Mouse (Mus musculus) heart, postnatal 0 days (tissue): ENCODE measurements around the gene Zfp664. TPM values are rescaled to one million over a fixed set of nuclear protein-coding genes. Genes with fewer than 3 reads are reported as not detected.

Experiments
- ATAC-seq: fragments of 200-750 bp; cut with Nextera tagmentation; 2 replicates; pipeline ENCODE4 v1.8.0; 2017; ENCODE audit warnings: low read depth, moderate number of reproducible peaks, moderate library complexity; ENCODE audit not compliant: insufficient read depth
- DNase-seq: peaks from one replicate; pipeline ENCODE4 v3.0.0-alpha.2; 2016; ENCODE audit warnings: low spot score
- H3K27ac ChIP-seq: fragments of 300-500 bp; sonication (generic); 2 replicates; pipeline ENCODE4 v1.5.1; 2014; ENCODE audit warnings: low read depth, mild to moderate bottlenecking
- H3K27me3 ChIP-seq: fragments of 300-500 bp; sonication (generic); 2 replicates; pipeline ENCODE4 v1.6.1; 2014; ENCODE audit warnings: low read length, mixed read lengths; ENCODE audit not compliant: control insufficient read depth, insufficient read depth
- H3K36me3 ChIP-seq: fragments of 300-500 bp; sonication (generic); replicated peaks from 2 replicates; pipeline ENCODE4 v1.6.1; 2014; ENCODE audit warnings: low read length, mixed read lengths; ENCODE audit not compliant: control insufficient read depth, insufficient read depth
- H3K4me1 ChIP-seq: fragments of 300-500 bp; sonication (generic); 2 replicates; pipeline ENCODE4 v1.6.1; 2014; ENCODE audit warnings: antibody characterized with exemption; ENCODE audit not compliant: control insufficient read depth, insufficient read depth
- H3K4me2 ChIP-seq: fragments of 300-500 bp; sonication (generic); 2 replicates; pipeline ENCODE4 v1.6.1; 2014; ENCODE audit warnings: low read depth, mild to moderate bottlenecking, low read length, moderate library complexity
- H3K4me3 ChIP-seq: fragments of 300-500 bp; sonication (generic); 2 replicates; pipeline ENCODE4 v1.5.1; 2014; ENCODE audit warnings: low read depth, low read length
- H3K9ac ChIP-seq: fragments of 300-500 bp; sonication (generic); replicated peaks from 2 replicates; pipeline ENCODE4 v1.6.1; 2014; ENCODE audit warnings: low read depth, low read length, mixed read lengths
- H3K9me3 ChIP-seq: fragments of 300-500 bp; sonication (generic); replicated peaks from 2 replicates; pipeline ENCODE4 v1.6.1; 2016; ENCODE audit warnings: low read length; ENCODE audit not compliant: control insufficient read depth
- CTCF ChIP-seq: IDR thresholded peaks from 2 replicates; pipeline ENCODE4 v1.5.1; 2016; ENCODE audit warnings: antibody characterized with exemption, control low read depth, low read depth
- EP300 ChIP-seq: IDR thresholded peaks from 2 replicates; pipeline ENCODE4 v1.6.1; 2016; ENCODE audit warnings: antibody characterized with exemption, low read depth
- WGBS: fragments of 180-500 bp; shearing (Covaris S2); extraction: QIAGEN DNeasy Blood & Tissue Kit; methylation state at CpG from one replicate; pipeline ENCODE4 v1.1.7; 2014; 5-methylcytosine and 5-hydroxymethylcytosine counted together
- polyA plus RNA-seq: library from polyadenylated mRNA; unstranded; fragments of >200 nt; fragmentation: Nextera tagmentation; extraction: Ambion mirVana; gene quantifications from 2 replicates; pipeline ENCODE4 v1.2.1, GENCODE M21; 2015
- total RNA-seq: library from RNA; depleted of rRNA; stranded (reverse); fragments of >200 nt; gene quantifications from 2 replicates; pipeline ENCODE4 v1.2.3, GENCODE M21; 2014; ENCODE audit warnings: low replicate concordance

Gene Zfp664
- total and polyA plus RNA-seq, 2 experiments from 2014 or later = 15.5 to 37.5 TPM

GRCm38 (mm10) chr5:124908860-124909259 lies 46.4 kb downstream of the Zfp664 start:
- 15% methylated on average over 5 of the region's 5 CpGs for WGBS
- H3K27ac ChIP-seq = no peak overlapping the region
- peak; percentile 72 for ATAC-seq

DNA sequence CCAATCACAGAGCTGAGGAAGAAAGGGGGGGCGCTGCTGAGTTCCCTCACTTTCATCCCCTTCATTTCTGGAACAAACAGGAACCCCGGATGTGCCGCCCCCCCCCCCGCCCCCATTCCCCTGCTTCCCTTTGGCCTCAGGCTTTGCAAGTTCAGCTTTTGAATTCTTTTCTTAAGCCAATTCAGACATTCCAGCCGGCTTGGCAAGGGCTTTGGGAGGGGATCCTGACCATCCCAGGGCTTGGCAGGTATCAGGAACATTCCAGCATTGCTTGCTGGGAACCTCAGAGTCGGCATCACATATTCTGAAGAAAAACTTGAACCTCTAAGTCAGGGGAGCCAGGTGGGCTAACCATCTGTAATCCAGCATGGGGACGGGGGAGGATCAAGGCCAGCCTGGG lies 49.8 kb downstream of the Zfp664 start:
- 59% methylated on average over 6 of the region's 7 CpGs for WGBS
- Histone ChIP-seq H3K9ac (no peak overlapping the region), H3K9me3 (no peaks in the 10 kb centered on the region), H3K27ac (no peak overlapping the region), H3K4me3 (no peak overlapping the region), H3K4me2 (no peak overlapping the region), H3K4me1 (no peaks in the 10 kb centered on the region), H3K27me3 (no peaks in the 10 kb centered on the region), H3K36me3 (no peaks in the 10 kb centered on the region)
- no peak for ATAC-seq
- DNase-seq = no peak
- TF ChIP-seq CTCF (no peak), EP300 (no peak)

More at GRCm38 (mm10) chr5:124908860-124909259, 46.4 kb downstream of the Zfp664 start:
- Histone ChIP-seq H3K4me3 (no peak overlapping the region), H3K4me2 (no peak overlapping the region), H3K27me3 (no peaks in the 10 kb centered on the region), H3K9me3 (no peaks in the 10 kb centered on the region), H3K4me1 (no peaks in the 10 kb centered on the region), H3K36me3 (no peaks in the 10 kb centered on the region), H3K9ac (no peak overlapping the region)
- DNase-seq = peak; percentile 77
- TF ChIP-seq CTCF (peak; percentile 99), EP300 (no peak)

- H3K4me3 ChIP-seq = no peak overlapping the region
- H3K9me3 ChIP-seq = no peaks in the 10 kb centered on the region
- WGBS = 51% methylated on average over 20 of the region's 20 CpGs
- no peak overlapping the region for H3K4me2 ChIP-seq
- H3K9ac ChIP-seq = no peak overlapping the region
- no peaks in the 10 kb centered on the region for H3K27me3 ChIP-seq
- no peaks in the 10 kb centered on the region for H3K36me3 ChIP-seq
- no peak overlapping the region for H3K27ac ChIP-seq
- TF ChIP-seq CTCF (no peak), EP300 (no peak)
- no peaks in the 10 kb centered on the region for H3K4me1 ChIP-seq
- no peak for ATAC-seq
- no peak for DNase-seq
These were observed 50.7 kb downstream of the Zfp664 start for GRCm38 (mm10) chr5:124912946-124913933.

GRCm38 (mm10) chr5:124919798-124920197 lies 57.3 kb downstream of the Zfp664 start:
- no peak overlapping the region for H3K4me2 ChIP-seq
- H3K4me3 ChIP-seq = no peak overlapping the region
- H3K27ac ChIP-seq = peak overlapping the region; percentile 63
- no peak for TF ChIP-seq CTCF
- peak; percentile 85 for TF ChIP-seq EP300
- WGBS = 49% methylated on average over 3 of the region's 3 CpGs
- no peaks in the 10 kb centered on the region for H3K36me3 ChIP-seq
- H3K27me3 ChIP-seq = no peaks in the 10 kb centered on the region
- ATAC-seq (peak; percentile 92), DNase-seq (peak; percentile 69)
- H3K9me3 ChIP-seq = no peaks in the 10 kb centered on the region
- peaks cover 13% of the 10 kb centered on the region; the same call in 1 of the 2 replicates for H3K4me1 ChIP-seq
- no peak overlapping the region for H3K9ac ChIP-seq

DNA sequence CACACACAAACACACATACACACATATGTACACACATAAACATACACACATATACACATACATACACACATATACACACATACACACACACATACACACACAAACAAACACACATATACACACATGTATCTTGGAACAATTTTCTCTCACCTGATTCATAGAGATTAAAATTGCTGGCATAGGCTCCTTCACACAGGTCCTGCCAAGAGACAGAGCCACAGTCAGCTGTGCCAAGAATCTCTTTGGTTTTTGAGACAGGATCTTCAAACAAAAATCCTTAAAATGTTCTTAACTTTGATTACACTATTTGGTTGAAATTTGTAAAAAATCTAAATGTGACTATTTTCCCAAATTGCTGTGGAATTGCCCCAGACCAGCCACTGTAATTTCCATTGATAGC lies 58.9 kb downstream of the Zfp664 start:
- ATAC-seq = no peak

More for the DNA sequence above, 58.9 kb downstream of the Zfp664 start:
- no peak for DNase-seq
- no peak overlapping the region for H3K4me2 ChIP-seq
- no peaks in the 10 kb centered on the region for H3K36me3 ChIP-seq
- H3K4me3 ChIP-seq = no peak overlapping the region
- H3K4me1 ChIP-seq = peaks cover 13% of the 10 kb centered on the region; the same call in 1 of the 2 replicates
- no peak overlapping the region for H3K27ac ChIP-seq
- TF ChIP-seq CTCF (no peak), EP300 (no peak)
- H3K9ac ChIP-seq = no peak overlapping the region
- H3K9me3 ChIP-seq = no peaks in the 10 kb centered on the region
- no peaks in the 10 kb centered on the region for H3K27me3 ChIP-seq
